Mouse (Mus musculus) regulatory T cell (primary cell): ENCODE measurements around the gene Larp7.

ENCODE experiments used
- in situ Hi-C: fragments of 300-600 bp; cut with MboI, MseI; formaldehyde crosslinking; loops from one replicate; pipeline ENCODE4 v1.15.1; 2025; ENCODE audit warnings: high pct_unique_total_duplicates

The Larp7 gene

DNA sequence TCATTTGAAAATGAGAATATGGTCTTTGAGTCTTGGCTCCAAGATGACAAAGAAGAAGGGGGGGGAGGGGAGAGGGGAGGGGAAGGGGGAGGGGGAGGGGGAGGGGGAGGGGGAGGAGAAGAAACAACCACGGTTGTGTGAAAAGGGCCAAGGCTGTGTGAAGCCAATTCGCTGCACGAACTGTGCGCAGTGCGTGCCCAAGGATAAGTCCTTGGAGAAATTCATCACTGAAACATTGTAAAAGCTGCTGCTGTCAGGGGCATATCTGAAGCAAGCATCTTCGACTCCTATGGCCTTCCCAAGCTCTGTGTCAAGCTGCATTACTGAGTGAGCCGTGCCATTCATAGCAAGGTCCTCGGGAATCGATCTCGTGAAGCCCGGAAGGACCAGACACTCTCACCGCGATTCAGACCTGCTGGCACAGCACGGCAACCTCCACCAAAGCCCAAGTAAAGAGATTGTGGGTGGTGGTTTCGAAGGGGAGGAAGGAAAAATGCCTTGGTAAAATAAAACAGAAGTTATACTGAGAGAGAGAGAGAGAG lies 40.3 kb downstream of the Larp7 start:
- in situ Hi-C loops, result no loop called here

DNA sequence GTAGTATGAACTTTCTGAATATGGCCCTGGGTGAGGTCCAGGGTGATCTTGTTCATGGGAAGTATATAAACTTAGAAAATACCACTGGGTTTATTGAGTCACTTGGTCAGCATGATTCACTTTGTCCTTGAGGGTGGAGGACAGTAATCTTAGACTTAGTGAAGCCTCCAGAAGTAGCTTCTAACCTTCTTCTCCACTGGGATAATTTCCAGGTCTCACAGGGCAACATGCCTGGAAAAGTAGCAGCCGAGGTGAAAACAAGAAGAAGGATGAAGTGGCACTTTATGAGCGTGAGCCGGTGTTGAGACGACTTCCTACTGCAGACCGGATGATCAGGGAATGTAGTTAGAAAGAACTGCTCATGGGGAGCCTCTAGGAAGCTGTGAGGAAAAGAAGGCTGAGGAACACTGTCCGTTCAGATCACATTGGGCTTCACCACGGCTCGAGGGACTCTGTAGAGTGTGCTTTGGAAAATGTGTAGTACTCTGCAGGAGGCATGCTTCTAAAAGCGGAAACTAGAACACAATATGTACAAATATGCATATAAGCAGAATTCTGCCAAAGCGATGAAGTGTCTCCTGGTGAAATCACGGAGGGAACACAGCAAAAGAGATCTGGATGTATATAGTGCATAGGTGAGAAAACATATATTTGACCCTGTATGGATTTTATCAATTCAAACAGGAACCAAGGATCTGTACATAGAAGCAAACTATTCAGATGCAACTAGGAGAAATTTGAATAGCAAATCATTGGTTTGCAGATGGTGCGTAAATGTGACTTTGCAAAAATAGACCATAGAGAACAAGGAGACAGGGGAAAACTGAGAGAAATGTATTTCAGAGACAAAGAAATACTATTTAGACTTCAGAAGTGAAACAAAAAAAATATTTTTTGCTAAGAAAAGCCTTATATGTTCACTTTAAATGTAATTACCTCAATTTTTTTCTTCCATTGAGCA lies 41.1 kb downstream of the Larp7 start:
- in situ Hi-C loops, result no loop called here

DNA sequence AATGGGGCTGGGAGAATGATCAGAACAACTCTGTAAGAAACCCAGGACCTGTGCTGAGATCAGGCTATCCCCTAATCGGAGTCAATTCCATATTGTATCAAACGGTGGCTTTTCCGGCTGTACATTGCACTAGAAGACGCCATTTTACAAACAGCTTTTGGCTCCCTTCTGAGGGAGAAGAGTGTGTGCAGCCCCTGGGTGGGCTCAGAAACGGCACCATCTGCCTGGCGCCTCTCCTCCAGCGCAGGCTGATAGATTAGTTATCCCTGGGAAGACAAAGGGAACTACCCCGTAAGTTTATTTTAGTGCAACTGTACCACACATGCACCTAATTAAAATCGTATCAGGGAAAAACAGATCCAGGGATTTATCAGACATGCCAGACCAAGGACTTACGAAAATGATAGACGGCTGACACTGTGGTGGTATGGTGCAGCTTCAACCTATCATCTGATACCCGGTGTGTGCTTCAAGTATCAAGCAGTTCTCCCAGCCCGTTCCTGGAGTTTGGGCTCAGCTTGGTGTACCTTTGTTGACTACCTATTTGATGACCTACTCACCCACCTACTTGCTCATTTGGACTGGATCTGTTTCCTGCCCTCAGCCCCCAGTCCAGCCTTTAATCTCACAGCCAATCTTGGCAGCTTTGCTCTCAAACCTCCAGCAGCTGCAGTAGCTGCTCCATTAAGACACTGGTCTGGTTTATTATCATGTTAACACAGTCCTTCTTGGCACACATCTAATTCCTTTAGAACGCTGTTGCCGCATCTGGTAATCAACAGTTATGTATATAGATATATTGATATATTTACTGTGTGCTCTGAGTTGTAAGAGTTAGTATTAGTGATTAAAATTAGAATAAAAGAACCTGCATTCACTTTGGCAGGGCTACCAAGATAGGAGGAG lies 45.0 kb downstream of the Larp7 start:
- in situ Hi-C loops, result no loop called here

DNA sequence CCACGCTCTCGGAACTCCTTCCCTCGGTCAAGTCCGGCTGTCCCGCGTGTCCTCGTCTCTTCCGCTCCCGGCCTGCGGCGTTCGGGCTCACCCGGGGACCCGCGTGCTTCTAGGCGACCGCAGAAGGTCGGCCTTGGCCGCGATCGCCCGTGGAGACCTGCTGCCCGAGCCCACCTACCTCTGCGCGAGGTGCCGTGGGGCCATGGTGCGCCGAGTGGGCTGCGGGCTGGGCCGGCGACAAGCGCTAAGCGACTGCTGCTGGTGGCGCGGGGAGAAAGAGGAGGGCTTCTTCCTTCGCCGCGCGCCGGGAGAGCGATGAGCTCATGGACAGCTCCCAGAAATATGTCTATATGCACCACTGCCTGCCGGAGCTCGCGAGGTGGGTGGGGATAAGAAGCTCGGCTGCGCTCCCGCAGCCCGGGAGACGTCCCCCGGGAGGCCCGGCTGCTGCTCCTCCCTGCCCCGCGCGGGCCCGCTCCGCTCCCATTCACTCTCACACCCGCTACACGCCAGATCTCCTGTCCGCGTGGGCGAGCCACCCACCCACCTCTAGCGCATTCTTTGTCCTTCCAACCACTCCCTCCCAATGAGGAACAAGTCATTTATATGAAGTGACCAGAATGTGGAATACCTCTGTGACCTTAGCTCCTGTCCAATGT lies 54.3 kb downstream of the Larp7 start, which contains the start of gene Ank2:
Ank2 (minus strand) TSS at position 609 of the 659 bp plus-strand sequence.
- in situ Hi-C loops, result no loop called here

DNA sequence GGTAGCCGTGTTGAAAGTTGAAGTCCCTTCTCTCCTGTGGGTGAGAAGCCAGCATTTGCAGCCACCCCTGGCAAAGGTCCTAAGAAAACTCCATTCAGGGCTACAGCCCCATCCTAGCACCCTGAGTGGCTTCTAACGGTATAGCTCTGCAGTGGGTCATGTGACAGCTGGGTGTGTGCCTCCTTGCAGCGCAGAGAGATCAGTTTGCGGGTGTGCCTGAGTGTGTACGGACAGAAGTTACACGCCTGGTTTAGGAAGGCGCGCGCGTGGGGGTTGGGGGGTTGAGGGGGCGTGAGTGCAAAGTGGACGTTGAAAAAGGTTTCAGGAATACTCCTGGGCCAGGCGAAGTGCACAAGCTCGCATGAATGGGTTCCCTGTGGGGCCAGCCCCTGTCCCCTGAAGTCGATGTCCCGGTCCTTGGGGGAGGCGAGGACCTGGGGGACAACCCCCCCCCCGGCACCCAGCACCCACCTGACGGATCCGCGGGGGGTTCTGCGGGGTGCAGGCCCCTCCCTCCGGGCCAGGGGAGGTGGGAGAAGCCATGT lies 54.9 kb downstream of the Larp7 start:
- in situ Hi-C loops, result no loop called here

DNA sequence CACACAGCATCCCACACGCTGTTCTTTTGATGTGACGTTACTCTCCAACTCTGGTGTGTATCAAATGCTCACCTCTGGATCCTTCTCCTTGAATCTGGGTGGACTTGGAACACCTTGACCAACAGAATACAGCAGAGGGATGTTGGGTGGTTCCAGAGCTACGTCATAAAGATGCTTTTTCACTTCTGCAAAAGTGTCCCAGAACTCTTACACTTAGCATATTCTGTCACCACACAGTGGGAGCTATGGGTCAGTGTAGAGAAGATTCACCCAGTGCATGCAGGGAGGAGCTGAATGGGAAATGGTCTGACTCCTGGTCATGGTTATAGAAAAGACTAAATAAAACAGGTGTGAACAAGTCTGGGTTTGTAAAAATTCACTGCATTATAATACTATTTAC lies 60.5 kb downstream of the Larp7 start:
- in situ Hi-C loops, result no loop called here

DNA sequence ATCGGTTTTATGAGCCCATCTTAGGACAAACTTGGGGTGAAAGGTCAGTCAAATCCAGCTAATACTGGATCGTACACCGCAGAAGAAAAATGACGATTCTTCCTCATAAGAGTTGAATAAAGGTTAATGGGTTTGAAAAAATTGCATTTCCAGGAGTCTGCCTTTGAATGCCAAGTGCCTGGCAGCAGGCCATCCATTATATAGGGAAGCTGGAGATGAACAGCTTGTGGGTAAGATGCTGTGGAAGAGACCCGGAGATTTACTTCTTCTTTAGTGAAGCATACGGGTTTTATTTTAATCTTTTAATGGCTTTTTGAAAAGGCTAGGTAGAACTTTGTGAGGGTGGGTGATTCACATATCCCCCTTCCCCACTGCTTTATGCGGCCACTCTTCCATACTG lies 65.8 kb downstream of the Larp7 start:
- in situ Hi-C loops, result no loop called here
